Mouse (Mus musculus) splenic B cell, adult 2 months (primary cell): ENCODE measurements around the gene Sppl2a.
"Not testable (repeated sequence)": the region's sequence is repeated elsewhere in the genome, so short reads cannot be mapped to it uniquely, and the experiment has no call there.

Experiments
- DNase-seq: peaks from one replicate; pipeline ENCODE4 v3.0.0-alpha.2; 2011; ENCODE audit warnings: low read depth, low spot score
- H3K27me3 ChIP-seq: 2 replicates; pipeline ENCODE4 v1.6.1; 2012; ENCODE audit warnings: mild to moderate bottlenecking, low read length, moderate library complexity, mixed read lengths; ENCODE audit not compliant: control insufficient read depth, poor library complexity, insufficient read depth, severe bottlenecking
- H3K36me3 ChIP-seq: 2 replicates; pipeline ENCODE4 v1.6.1; 2012; ENCODE audit warnings: mild to moderate bottlenecking, low read length, moderate library complexity, mixed read lengths; ENCODE audit not compliant: control insufficient read depth, poor library complexity, insufficient read depth, severe bottlenecking

Gene Sppl2a

GRCm38 (mm10) chr2:126931784-126932183 is 1.3 kb downstream of the Sppl2a start:
- Histone ChIP-seq H3K36me3 (peaks cover 9% of the 10 kb centered on the region), H3K27me3 (no peaks in the 10 kb centered on the region)
- no peak for DNase-seq

DNA sequence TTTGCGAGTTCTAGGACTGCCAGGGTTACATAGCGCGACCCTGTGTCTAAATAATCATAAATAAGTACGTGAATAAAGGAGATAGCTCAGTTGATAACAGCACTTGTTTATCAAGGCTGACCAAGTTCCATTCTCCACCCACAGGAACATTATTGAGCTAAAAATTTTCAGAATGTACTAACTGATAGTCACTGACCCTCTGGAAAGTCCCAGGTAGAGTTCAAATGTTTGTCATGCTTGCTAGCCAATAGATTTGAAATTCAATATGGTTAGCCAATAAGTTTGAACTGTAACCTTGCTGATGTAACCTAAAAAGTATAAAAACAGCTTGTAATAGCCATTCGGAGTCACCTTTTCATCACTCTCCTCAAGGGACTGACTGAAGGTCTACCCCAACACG is 4.4 kb downstream of the Sppl2a start:
- Histone ChIP-seq H3K36me3 (peaks cover 15% of the 10 kb centered on the region), H3K27me3 (no peaks in the 10 kb centered on the region)
- DNase-seq: no peak

- Histone ChIP-seq H3K36me3 (peaks cover 15% of the 10 kb centered on the region), H3K27me3 (no peaks in the 10 kb centered on the region)
- no peak for DNase-seq
Measured at GRCm38 (mm10) chr2:126920358-126921060, 12.5 kb downstream of the Sppl2a start.

DNA sequence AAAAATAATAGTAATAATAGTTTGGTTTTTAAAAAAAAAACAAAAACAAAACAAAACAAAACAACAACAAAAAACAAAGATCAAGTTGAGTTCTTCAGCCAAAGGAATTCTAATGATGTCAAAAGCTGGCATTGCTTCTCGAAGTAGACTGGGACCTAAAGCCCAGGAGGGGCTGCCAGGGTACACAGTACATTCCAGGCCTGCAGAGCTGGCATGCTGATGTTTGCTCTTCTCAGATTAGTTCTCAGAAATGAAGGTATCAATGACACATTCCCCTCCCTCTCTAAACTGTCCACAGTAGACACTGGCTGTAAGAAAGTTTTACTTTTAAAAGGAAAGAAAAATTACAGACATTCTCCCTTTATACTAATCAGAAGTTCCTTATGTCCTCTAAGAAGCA is 16.8 kb downstream of the Sppl2a start:
- no peaks in the 10 kb centered on the region for H3K27me3 ChIP-seq
- DNase-seq: no peak
- peaks cover 6% of the 10 kb centered on the region for H3K36me3 ChIP-seq

GRCm38 (mm10) chr2:126914096-126914495 is 18.9 kb downstream of the Sppl2a start:
- Histone ChIP-seq H3K27me3 (no peaks in the 10 kb centered on the region), H3K36me3 (peaks cover 4% of the 10 kb centered on the region; the same call in 1 of the 2 replicates)
- DNase-seq: no peak

GRCm38 (mm10) chr2:126904162-126904561 is 28.9 kb downstream of the Sppl2a start:
- peaks cover 11% of the 10 kb centered on the region for H3K36me3 ChIP-seq
- DNase-seq: peak; percentile 24
- H3K27me3 ChIP-seq: no peaks in the 10 kb centered on the region

- Histone ChIP-seq H3K36me3 (peaks cover 12% of the 10 kb centered on the region), H3K27me3 (no peaks in the 10 kb centered on the region)
- no peak for DNase-seq
Measured at GRCm38 (mm10) chr2:126897511-126897910, 35.5 kb downstream of the Sppl2a start.

- no peak for DNase-seq
- H3K36me3 ChIP-seq: peaks cover 12% of the 10 kb centered on the region
Measured at GRCm38 (mm10) chr2:126896941-126897340, 36.1 kb downstream of the Sppl2a start.

GRCm38 (mm10) chr2:126894245-126894644 is 38.8 kb downstream of the Sppl2a start:
- no peaks in the 10 kb centered on the region for H3K27me3 ChIP-seq
- no peak for DNase-seq
- peaks cover 5% of the 10 kb centered on the region for H3K36me3 ChIP-seq

More at GRCm38 (mm10) chr2:126896941-126897340, 36.1 kb downstream of the Sppl2a start:
- no peaks in the 10 kb centered on the region for H3K27me3 ChIP-seq

- no peaks in the 10 kb centered on the region for H3K27me3 ChIP-seq
- DNase-seq: no peak
Measured at GRCm38 (mm10) chr2:126892316-126892715, 40.7 kb downstream of the Sppl2a start.

GRCm38 (mm10) chr2:126891743-126892142 is 41.3 kb downstream of the Sppl2a start:
- H3K36me3 ChIP-seq: peaks cover 2% of the 10 kb centered on the region; the same call in 1 of the 2 replicates
- DNase-seq: no peak

More at GRCm38 (mm10) chr2:126892316-126892715, 40.7 kb downstream of the Sppl2a start:
- H3K36me3 ChIP-seq: peaks cover 5% of the 10 kb centered on the region

DNA sequence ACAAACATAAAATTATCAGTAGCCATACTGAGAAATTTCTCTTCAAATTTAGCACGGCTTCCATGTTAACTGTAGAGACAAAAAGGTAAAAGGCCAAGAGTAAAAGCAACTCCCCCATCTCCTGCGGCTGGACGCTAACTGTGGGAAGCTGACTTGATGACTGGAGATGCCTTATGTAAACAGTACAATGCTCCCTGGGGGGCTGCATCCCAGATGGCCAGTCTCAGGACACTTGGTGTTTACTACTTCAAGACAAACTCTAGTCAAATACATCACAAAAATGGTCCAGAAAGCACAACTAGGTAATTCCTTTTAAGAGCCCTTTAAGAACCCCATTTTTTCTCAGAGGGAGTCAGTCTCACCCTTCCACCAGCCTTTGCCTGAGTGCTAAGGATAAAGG is 45.9 kb downstream of the Sppl2a start:
- Histone ChIP-seq H3K27me3 (no peaks in the 10 kb centered on the region), H3K36me3 (no peaks in the 10 kb centered on the region)
- no peak for DNase-seq

More at GRCm38 (mm10) chr2:126891743-126892142, 41.3 kb downstream of the Sppl2a start:
- no peaks in the 10 kb centered on the region for H3K27me3 ChIP-seq

DNA sequence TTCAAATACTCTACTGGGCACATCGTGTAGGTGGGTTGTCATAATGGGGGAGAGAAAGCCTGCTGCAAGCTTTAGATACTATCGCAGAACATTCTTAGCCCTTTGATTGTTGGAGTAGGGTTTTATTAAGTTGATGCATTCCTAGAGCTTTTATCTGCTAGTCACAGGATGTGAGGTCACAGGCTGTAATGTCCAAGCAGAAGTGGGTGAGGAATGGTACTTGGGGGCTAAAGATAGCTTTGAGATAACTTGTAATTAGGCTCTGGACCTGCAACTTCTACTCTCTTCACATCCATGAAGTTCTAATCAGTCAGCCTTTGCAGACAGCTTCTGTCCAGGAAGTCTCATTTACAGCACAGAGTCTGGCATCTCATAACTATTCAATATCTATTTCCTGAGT is 47.2 kb downstream of the Sppl2a start:
- DNase-seq: no peak
- Histone ChIP-seq H3K36me3 (no peaks in the 10 kb centered on the region), H3K27me3 (no peaks in the 10 kb centered on the region)

GRCm38 (mm10) chr2:126882711-126883110 is 50.3 kb downstream of the Sppl2a start:
- not testable (repeated sequence) for DNase-seq, H3K27me3 ChIP-seq, H3K36me3 ChIP-seq

DNA sequence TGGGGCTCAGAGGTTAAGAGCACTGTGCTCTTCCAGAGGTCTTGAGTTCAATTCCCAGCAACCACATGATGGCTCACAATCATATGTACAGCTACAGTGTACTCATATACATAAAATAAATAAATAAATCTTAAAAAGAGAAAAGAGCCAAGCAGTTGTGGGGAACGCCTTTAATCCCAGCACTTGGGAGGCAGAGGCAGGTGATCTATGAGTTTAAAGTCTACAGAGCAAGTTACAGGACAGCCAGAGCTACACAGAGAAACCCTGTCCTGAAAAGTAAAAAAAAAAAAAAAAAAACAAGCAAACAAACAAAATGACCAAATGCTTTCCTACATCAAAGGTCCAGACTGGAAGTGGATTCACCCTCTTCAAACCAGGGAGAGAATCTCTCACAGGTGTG is 55.0 kb downstream of the Sppl2a start:
- H3K36me3 ChIP-seq: no peaks in the 10 kb centered on the region
- no peaks in the 10 kb centered on the region for H3K27me3 ChIP-seq
- no peak for DNase-seq
